10 mouse cellular contexts compared by ENCODE assay signal in the genomic region with DNA sequence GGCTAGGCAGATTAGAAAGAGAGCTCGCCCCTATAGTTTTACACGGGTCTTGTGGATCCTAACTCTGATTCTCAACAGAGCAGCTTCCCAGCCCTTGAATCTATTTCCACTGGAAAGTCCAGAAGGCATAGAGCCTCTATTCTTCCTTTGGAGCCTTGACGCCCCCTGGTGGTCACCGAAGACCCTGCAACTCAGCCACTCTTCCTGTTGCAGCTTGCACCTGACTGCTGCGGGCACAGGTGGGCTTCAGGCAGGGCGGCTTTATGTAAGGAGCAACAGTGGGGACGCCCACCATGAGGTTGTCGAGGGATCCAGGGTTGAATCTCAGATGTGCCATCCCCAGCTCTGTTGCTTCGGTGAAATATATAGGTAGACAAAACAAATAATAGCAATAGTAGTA. TPM values are rescaled to one million over a fixed set of nuclear protein-coding genes. Genes with fewer than 3 reads are reported as not detected.
DNase-seq lines count a peak whose midpoint lies in the region; ATAC-seq and TF ChIP-seq lines count a peak whose summit lies in the region.
"Had no signal": no experiment of that assay in that cellular context is flagged by ENCODE, and none has a peak within 500 bp of the region (broad histone marks: within the 10 kb centered on the region; RNA-seq: fewer than 3 reads in every experiment).

No protein-coding gene starts in this region.

- no peaks in the 10 kb centered on the region for H3K36me3 ChIP-seq in kidney, embryonic 16.5 days (ENCODE audit: insufficient read depth, low read length)
- H3K36me3 ChIP-seq in forebrain, embryonic 16.5 days (ENCODE audit: control insufficient read depth, insufficient read depth) = no peaks in the 10 kb centered on the region
- no peaks in the 10 kb centered on the region for H3K36me3 ChIP-seq in kidney, postnatal 0 days (ENCODE audit: insufficient read depth, low read length)
- no peaks in the 10 kb centered on the region for H3K36me3 ChIP-seq in liver, postnatal 0 days (replicated peaks; ENCODE audit: insufficient read depth, low read length)
- H3K36me3 ChIP-seq: embryonic facial prominence, embryonic 12.5 days had no signal

- ATAC-seq in kidney, embryonic 16.5 days (ENCODE audit: low FRiP score, low TSS enrichment) = no peak
- peak; percentile 62 for ATAC-seq in forebrain, embryonic 16.5 days
- 0 out of 2 replicates have a peak, but pooled peaks have one; percentile 40 for ATAC-seq in kidney, postnatal 0 days (replicated peaks; ENCODE audit: low FRiP score, low read depth)
- ATAC-seq in liver, postnatal 0 days = no peak

- no peaks in the 10 kb centered on the region for H3K9me3 ChIP-seq in kidney, embryonic 16.5 days (ENCODE audit: low read length)
- no peaks in the 10 kb centered on the region for H3K9me3 ChIP-seq in forebrain, embryonic 16.5 days (ENCODE audit: control insufficient read depth, low read length)
- H3K9me3 ChIP-seq in kidney, postnatal 0 days (replicated peaks; ENCODE audit: low read length) = no peaks in the 10 kb centered on the region
- no peaks in the 10 kb centered on the region for H3K9me3 ChIP-seq in liver, postnatal 0 days (ENCODE audit: low read length)
- H3K9me3 ChIP-seq: embryonic facial prominence, embryonic 12.5 days had no signal

- 6% methylated on average over 9 of the region's 9 CpGs for WGBS in kidney, embryonic 16.5 days
- 3% methylated on average over 9 of the region's 9 CpGs for WGBS in forebrain, embryonic 16.5 days
- WGBS in kidney, postnatal 0 days = 5% methylated on average over 9 of the region's 9 CpGs
- 9% methylated on average over 9 of the region's 9 CpGs for WGBS in liver, postnatal 0 days (ENCODE audit: insufficient replicate concordance)

- TF ChIP-seq CTCF in kidney, postnatal 0 days (IDR thresholded peaks at IDR 0.05; ENCODE audit: low read depth) = peak; percentile 96
- TF ChIP-seq CTCF in liver, postnatal 0 days (IDR thresholded peaks at IDR 0.05; ENCODE audit: low read depth) = peak; percentile 84

- TF ChIP-seq EP300 in liver, postnatal 0 days (IDR thresholded peaks at IDR 0.05; ENCODE audit: low read depth) = no peak

- no peak overlapping the region for H3K27ac ChIP-seq in kidney, embryonic 16.5 days (ENCODE audit: low read length)
- no peak overlapping the region for H3K27ac ChIP-seq in forebrain, embryonic 16.5 days (ENCODE audit: low read length)
- H3K27ac ChIP-seq in kidney, postnatal 0 days = no peak overlapping the region
- H3K27ac ChIP-seq in liver, postnatal 0 days (ENCODE audit: low read depth) = no peak overlapping the region
- H3K27ac ChIP-seq: embryonic facial prominence, embryonic 12.5 days had no signal

- H3K4me1 ChIP-seq in kidney, embryonic 16.5 days (ENCODE audit: insufficient read depth, low read length) = no peaks in the 10 kb centered on the region
- H3K4me1 ChIP-seq in forebrain, embryonic 16.5 days (replicated peaks; ENCODE audit: control insufficient read depth, insufficient read depth, low read length) = peaks cover 2% of the 10 kb centered on the region; the same call in 1 of the 2 replicates
- no peaks in the 10 kb centered on the region for H3K4me1 ChIP-seq in kidney, postnatal 0 days (replicated peaks; ENCODE audit: insufficient read depth, low read length)
- H3K4me1 ChIP-seq in liver, postnatal 0 days (ENCODE audit: insufficient read depth) = no peaks in the 10 kb centered on the region
- H3K4me1 ChIP-seq: embryonic facial prominence, embryonic 12.5 days had no signal

- no peak overlapping the region for H3K4me3 ChIP-seq in kidney, embryonic 16.5 days (ENCODE audit: low read length)
- H3K4me3 ChIP-seq in forebrain, embryonic 16.5 days (replicated peaks; ENCODE audit: low read length) = no peak overlapping the region
- no peak overlapping the region for H3K4me3 ChIP-seq in kidney, postnatal 0 days (replicated peaks; ENCODE audit: low read depth, low read length)
- H3K4me3 ChIP-seq in liver, postnatal 0 days (ENCODE audit: low read depth, low read length) = no peak overlapping the region
- H3K4me3 ChIP-seq: embryonic facial prominence, embryonic 12.5 days; myocyte had no signal

- DNase-seq in kidney, adult 11 months = peak; percentile 33
- DNase-seq in c-Kit-positive CD71-positive TER-119-positive erythroid progenitor cells, embryonic 14.5 days (ENCODE audit: low spot score) = peak; percentile 17
- peak; percentile 79 for DNase-seq in kidney, postnatal 0 days (ENCODE audit: low spot score)
- peak; percentile 70 for DNase-seq in liver, postnatal 0 days
- peak; percentile 7 for DNase-seq in ovary, adult 18-20 months (ENCODE audit: low spot score)
- peak; percentile 39 to 44 for DNase-seq in thymus, postnatal 36 days

- no peak overlapping the region for H3K9ac ChIP-seq in kidney, embryonic 16.5 days (replicated peaks; ENCODE audit: low read length)
- H3K9ac ChIP-seq in forebrain, embryonic 16.5 days (replicated peaks; ENCODE audit: low read depth, low read length) = no peak overlapping the region
- H3K9ac ChIP-seq in kidney, postnatal 0 days (ENCODE audit: low read depth, low read length) = no peak overlapping the region
- no peak overlapping the region for H3K9ac ChIP-seq in liver, postnatal 0 days (replicated peaks)
- H3K9ac ChIP-seq: embryonic facial prominence, embryonic 12.5 days had no signal

- 0 out of 2 replicates have a peak, but pooled peaks cover 3% of the 10 kb centered on the region for H3K27me3 ChIP-seq in kidney, embryonic 16.5 days (ENCODE audit: insufficient read depth, low read length)
- H3K27me3 ChIP-seq in forebrain, embryonic 16.5 days (replicated peaks; ENCODE audit: control insufficient read depth, insufficient read depth, low read length) = peaks cover 13% of the 10 kb centered on the region
- H3K27me3 ChIP-seq in kidney, postnatal 0 days (ENCODE audit: insufficient read depth, low read length) = no peaks in the 10 kb centered on the region
- no peaks in the 10 kb centered on the region; the same call in 1 of the 2 replicates for H3K27me3 ChIP-seq in liver, postnatal 0 days (ENCODE audit: insufficient read depth, low read length)

- no peak overlapping the region for H3K4me2 ChIP-seq in kidney, embryonic 16.5 days (replicated peaks; ENCODE audit: low read depth, low read length)
- H3K4me2 ChIP-seq in forebrain, embryonic 16.5 days (ENCODE audit: low read length) = no peak overlapping the region
- no peak overlapping the region for H3K4me2 ChIP-seq in kidney, postnatal 0 days (ENCODE audit: low read length)
- no peak overlapping the region for H3K4me2 ChIP-seq in liver, postnatal 0 days (ENCODE audit: low read depth, low read length)
- H3K4me2 ChIP-seq: embryonic facial prominence, embryonic 12.5 days had no signal

RNA-seq across cellular contexts. Expression of a gene that starts 34.5 kb away (rescaled TPM):
- 0.42 and 0.90 TPM in 2 replicates for polyA plus RNA-seq in kidney, embryonic 16.5 days (2015; fragmentation: Nextera tagmentation; extraction: Ambion mirVana)
- 124 and 229 TPM in 2 replicates for polyA plus RNA-seq in forebrain, embryonic 16.5 days (2015; fragmentation: Nextera tagmentation; extraction: Ambion mirVana)
- polyA plus RNA-seq in kidney, postnatal 0 days (2015; fragmentation: Nextera tagmentation; extraction: Ambion mirVana) = 0.17 and 0.24 TPM in 2 replicates
- 0.09 and 0.12 TPM in 2 replicates for polyA plus RNA-seq in liver, postnatal 0 days (2015; fragmentation: Nextera tagmentation; extraction: Ambion mirVana)

RNA-seq across cellular contexts. Expression of a gene that starts 40.4 kb away (rescaled TPM):
- 69.8 and 84.1 TPM in 2 replicates for polyA plus RNA-seq in kidney, embryonic 16.5 days (2015; fragmentation: Nextera tagmentation; extraction: Ambion mirVana)
- 73.7 and 80.4 TPM in 2 replicates for polyA plus RNA-seq in forebrain, embryonic 16.5 days (2015; fragmentation: Nextera tagmentation; extraction: Ambion mirVana)
- 41.1 and 52.1 TPM in 2 replicates for polyA plus RNA-seq in kidney, postnatal 0 days (2015; fragmentation: Nextera tagmentation; extraction: Ambion mirVana)
- 11.7 and 12.3 TPM in 2 replicates for polyA plus RNA-seq in liver, postnatal 0 days (2015; fragmentation: Nextera tagmentation; extraction: Ambion mirVana)

Comparison
In these comparisons a context has a peak if more than half of its experiments do, and no peak if none do; other contexts are left out.
1. ATAC-seq: peak in forebrain, embryonic 16.5 days (single experiment) and kidney, postnatal 0 days (single experiment); none in kidney, embryonic 16.5 days (single experiment) and liver, postnatal 0 days (single experiment).
2. DNase-seq: peak in every context shown above with its lines; median percentile 79 in kidney, postnatal 0 days; 70 in liver, postnatal 0 days; 42 in thymus, postnatal 36 days; 33 in kidney, adult 11 months; 17 in c-Kit-positive CD71-positive TER-119-positive erythroid progenitor cells, embryonic 14.5 days; 7 in ovary, adult 18-20 months.
3. RNA of a gene that starts 34.5 kb away (polyA plus RNA-seq): 124 to 229 TPM in forebrain, embryonic 16.5 days; 0.42 to 0.90 TPM in kidney, embryonic 16.5 days, 0.17 to 0.24 TPM in kidney, postnatal 0 days and 0.09 to 0.12 TPM in liver, postnatal 0 days; every median in the first group is over 10 times any median in the second.